29 mouse cellular contexts compared by ENCODE assay signal in genomic region chr12:24541426-24542154, GRCm38 (mm10). TPM values are rescaled to one million over a fixed set of nuclear protein-coding genes. Genes with fewer than 3 reads are reported as not detected.
DNase-seq lines count a peak whose midpoint lies in the region; ATAC-seq and TF ChIP-seq lines count a peak whose summit lies in the region.
"Had no signal": no experiment of that assay in that cellular context is flagged by ENCODE, and none has a peak within 500 bp of the region (broad histone marks: within the 10 kb centered on the region; RNA-seq: fewer than 3 reads in every experiment).

No protein-coding gene starts in this region.

- 87% methylated on average over 16 of the region's 16 CpGs for WGBS in thymus, adult 2 months

- intact Hi-C loops in left cerebral cortex, postnatal 14 days (cut with DNase I) = no loop called here
- intact Hi-C loops in left cerebral cortex, postnatal 10 days (cut with DNase I) = no loop called here

- TF ChIP-seq CTCF in thymus, adult 2 months (IDR thresholded peaks at IDR 0.05; ENCODE audit: borderline replicate concordance, control insufficient read depth, extremely low read depth, insufficient read depth, low read length, poor library complexity) = no peak

- H3K36me3 ChIP-seq in thymus, adult 2 months (ENCODE audit: control insufficient read depth, insufficient read depth, low read length) = no peaks in the 10 kb centered on the region
- H3K36me3 ChIP-seq: liver, embryonic 13.5 days had no signal

- peak; percentile 14 to 30 for DNase-seq in left cerebral cortex, postnatal 14 days (ENCODE audit: low spot score in 2 of 2)
- DNase-seq in left cerebral cortex, postnatal 10 days (ENCODE audit: extremely low spot score in 1 of 2, low spot score in 2 of 2) = no peak
- DNase-seq in ES-CJ7 (ENCODE audit: low read depth, low spot score) = peak; percentile 25
- peak; percentile 65 for DNase-seq in R1 (ENCODE audit: low read depth, low spot score)
- no peak for DNase-seq in thymus, adult 2 months
- DNase-seq in layer of hippocampus, adult 9-11 months = no peak
- DNase-seq: adrenal gland, adult 2 months; B cell, adult 2 months; cerebellum, adult 2 months; cerebellum, postnatal 25 days; embryo, embryonic 11 days; heart, postnatal 10 days; kidney, adult 9 months; kidney, postnatal 14 days; layer of hippocampus, postnatal 36 days; liver, embryonic 13.5 days; lung, adult 2 months; lung, postnatal 14 days; thymus, postnatal 36 days had no signal

- no peaks in the 10 kb centered on the region for H3K4me1 ChIP-seq in thymus, adult 2 months (replicated peaks; ENCODE audit: control insufficient read depth, insufficient read depth, low read length)
- H3K4me1 ChIP-seq: embryonic facial prominence, embryonic 13.5 days; limb, embryonic 13.5 days had no signal

- H3K27ac ChIP-seq in thymus, adult 2 months (ENCODE audit: control insufficient read depth, insufficient read depth, low read length) = no peak overlapping the region
- H3K27ac ChIP-seq: embryonic facial prominence, embryonic 13.5 days; hindbrain, postnatal 0 days; layer of hippocampus, adult 2 months; limb, embryonic 13.5 days; liver, embryonic 13.5 days; midbrain, embryonic 12.5 days had no signal

- no peak for TF ChIP-seq POLR2A in thymus, adult 2 months (IDR thresholded peaks at IDR 0.05; ENCODE audit: control insufficient read depth, extremely low read depth, insufficient read depth, low read length, poor library complexity)

- 0 out of 2 replicates have a peak, but pooled peaks have one; percentile 17 for ATAC-seq in megakaryocyte progenitor cell, adult 5-6 weeks (replicated peaks; ENCODE audit: poor library complexity)
- ATAC-seq: forebrain, embryonic 14.5 days; hindbrain, postnatal 0 days; intestine, embryonic 16.5 days had no signal

- no peak overlapping the region for H3K4me3 ChIP-seq in thymus, adult 2 months (ENCODE audit: control insufficient read depth, insufficient read depth, low read length)
- H3K4me3 ChIP-seq: embryonic facial prominence, embryonic 13.5 days; heart, embryonic 12.5 days; layer of hippocampus, adult 2 months; limb, embryonic 13.5 days; liver, embryonic 13.5 days; midbrain, embryonic 12.5 days had no signal

- H3K27me3 ChIP-seq in thymus, adult 2 months (ENCODE audit: control insufficient read depth, insufficient read depth, low read length) = no peaks in the 10 kb centered on the region
- H3K27me3 ChIP-seq: CH12.LX; embryonic facial prominence, embryonic 13.5 days; heart, embryonic 12.5 days; limb, embryonic 13.5 days; liver, embryonic 13.5 days; midbrain, embryonic 12.5 days had no signal

RNA-seq across cellular contexts. Expression of gene Grhl1, which starts 30.5 kb away (rescaled TPM):
- total RNA-seq in left cerebral cortex, postnatal 14 days (2021) = 10 to 100 TPM; 10.8 to 11.0 TPM
- 1 to 10 TPM; 7.9 to 9.5 TPM for total RNA-seq in left cerebral cortex, postnatal 10 days (2021)
- 0.22 and 0.49 TPM in 2 replicates for total RNA-seq in megakaryocyte progenitor cell, adult 5-6 weeks (2015)
- 0.20 and 0.42 TPM in 2 replicates for total RNA-seq in megakaryocyte progenitor cell, adult 5-6 weeks (2017)
- 1.6 TPM in 2 replicates for polyA plus RNA-seq in thymus, adult 2 months (2012; rRNA removed)

RNA-seq across cellular contexts. Expression of gene Taf1b, which starts 43.4 kb away (rescaled TPM):
- 10 to 100 TPM; 30.5 to 32.6 TPM for total RNA-seq in left cerebral cortex, postnatal 14 days (2021)
- 10 to 100 TPM; 34.8 to 36.1 TPM for total RNA-seq in left cerebral cortex, postnatal 10 days (2021)
- 31.0 and 34.1 TPM in 2 replicates for total RNA-seq in megakaryocyte progenitor cell, adult 5-6 weeks (2015)
- 39.3 and 56.8 TPM in 2 replicates for total RNA-seq in megakaryocyte progenitor cell, adult 5-6 weeks (2017)
- 13.2 and 14.7 TPM in 2 replicates for polyA plus RNA-seq in thymus, adult 2 months (2012; rRNA removed)

Comparison
In these comparisons a context has a peak if more than half of its experiments do, and no peak if none do; other contexts are left out.
1. DNase-seq: peak in left cerebral cortex, postnatal 14 days (2 of 2), ES-CJ7 (single experiment) and R1 (single experiment); none in left cerebral cortex, postnatal 10 days (0 of 2), thymus, adult 2 months (single experiment) and layer of hippocampus, adult 9-11 months (single experiment).
2. RNA of gene Grhl1, which starts 30.5 kb away (total RNA-seq): 10.8 to 11.0 TPM in left cerebral cortex, postnatal 14 days and 7.9 to 9.5 TPM in left cerebral cortex, postnatal 10 days; 0.20 to 0.49 TPM in megakaryocyte progenitor cell, adult 5-6 weeks; every median in the first group is over 4 times any median in the second.